Mouse (Mus musculus): Measurements from ENCODE around the gene Dapk2. TPM values are rescaled to one million over a fixed set of nuclear protein-coding genes. Genes with fewer than 3 reads are reported as not detected.

The Dapk2 gene
- polyA plus RNA-seq, 1 experiment from 2014 or later: 5.9 TPM

- TF ChIP-seq CTCF (IDR thresholded peaks at IDR 0.05; ENCODE audit: low read depth): no peak
- H3K27ac ChIP-seq (ENCODE audit: low read depth): no peak overlapping the region
- no peak overlapping the region for H3K4me3 ChIP-seq (ENCODE audit: low read depth, low read length)
- H3K36me3 ChIP-seq (ENCODE audit: insufficient read depth): no peaks in the 10 kb centered on the region
- H3K27me3 ChIP-seq (ENCODE audit: insufficient read depth, low read length): no peaks in the 10 kb centered on the region
- no peak overlapping the region for H3K4me2 ChIP-seq
- H3K9me3 ChIP-seq (ENCODE audit: low read depth, low read length): no peaks in the 10 kb centered on the region
- WGBS: 79% methylated on average over 2 of the region's 2 CpGs
- ATAC-seq (ENCODE audit: insufficient read depth) (no peak), DNase-seq (no peak)
- no peak overlapping the region for H3K9ac ChIP-seq
- peaks cover 24% of the 10 kb centered on the region for H3K4me1 ChIP-seq (ENCODE audit: insufficient read depth)
Observed at GRCm38 (mm10) chr9:66212088-66212487, 54.1 kb downstream of the Dapk2 start.

DNA sequence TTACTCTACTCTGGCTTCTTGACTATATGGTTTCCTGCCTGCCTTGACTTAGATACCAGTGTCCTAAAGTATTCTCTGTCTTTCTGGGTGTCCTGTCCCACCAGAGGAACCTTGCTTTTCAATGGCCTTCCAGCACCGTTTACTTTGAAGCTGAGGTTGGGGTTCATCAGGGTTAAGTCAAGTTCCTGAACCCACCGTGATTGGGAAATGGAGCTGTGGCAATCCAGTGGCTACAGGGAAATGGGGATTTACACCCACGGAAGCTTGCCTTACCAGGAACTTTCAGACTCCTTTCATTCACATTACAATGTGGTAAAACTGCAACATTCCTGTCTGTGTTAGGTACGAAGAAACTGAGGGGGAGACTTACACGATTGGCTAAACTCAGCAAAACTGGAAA, 54.8 kb downstream of the Dapk2 start:
- Histone ChIP-seq H3K9me3 (ENCODE audit: low read depth, low read length) (no peaks in the 10 kb centered on the region), H3K4me1 (ENCODE audit: insufficient read depth) (peaks cover 24% of the 10 kb centered on the region), H3K9ac (no peak overlapping the region), H3K36me3 (ENCODE audit: insufficient read depth) (no peaks in the 10 kb centered on the region), H3K27ac (ENCODE audit: low read depth) (peak overlapping the region; percentile 67), H3K4me2 (no peak overlapping the region), H3K4me3 (ENCODE audit: low read depth, low read length) (no peak overlapping the region), H3K27me3 (ENCODE audit: insufficient read depth, low read length) (no peaks in the 10 kb centered on the region)
- no peak for ATAC-seq (ENCODE audit: insufficient read depth)
- WGBS: 54% methylated on average over 5 of the region's 5 CpGs
- no peak for TF ChIP-seq CTCF (IDR thresholded peaks at IDR 0.05; ENCODE audit: low read depth)
- DNase-seq: no peak

DNA sequence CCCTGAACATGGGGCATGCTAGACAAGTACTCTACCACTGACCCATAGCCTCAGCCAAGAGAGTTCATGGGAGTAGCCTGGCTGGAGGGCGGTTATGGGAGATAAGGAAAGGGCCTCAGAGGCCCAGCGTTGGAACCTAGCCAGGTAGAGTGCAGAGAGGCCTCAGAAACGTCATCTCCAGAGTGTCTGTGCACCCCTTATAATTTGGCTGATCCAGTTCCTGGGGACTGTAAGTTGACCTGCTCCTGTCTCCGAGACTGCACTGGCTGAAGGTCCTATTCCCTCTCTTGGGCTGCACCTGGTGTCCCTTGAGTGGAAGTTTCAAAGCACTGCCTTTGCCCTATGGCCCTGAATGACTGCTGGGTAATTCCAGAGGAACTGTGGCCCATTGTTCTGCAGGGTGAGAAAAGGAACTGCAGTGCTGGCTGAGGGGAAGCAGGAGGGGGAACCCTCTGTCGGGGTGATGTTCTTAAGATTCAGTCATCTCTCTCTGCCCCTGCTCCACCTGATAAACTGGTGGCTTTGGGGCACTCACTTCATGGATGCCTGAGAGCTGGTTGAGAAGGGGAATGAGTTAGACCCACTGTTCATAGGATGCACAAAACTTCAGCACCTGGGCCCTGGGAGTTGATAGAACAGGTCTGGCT, 55.5 kb downstream of the Dapk2 start:
- ATAC-seq (ENCODE audit: insufficient read depth): peak; percentile 56
- WGBS: 17% methylated on average over 5 of the region's 5 CpGs
- peaks cover 28% of the 10 kb centered on the region for H3K4me1 ChIP-seq (ENCODE audit: insufficient read depth)

DNA sequence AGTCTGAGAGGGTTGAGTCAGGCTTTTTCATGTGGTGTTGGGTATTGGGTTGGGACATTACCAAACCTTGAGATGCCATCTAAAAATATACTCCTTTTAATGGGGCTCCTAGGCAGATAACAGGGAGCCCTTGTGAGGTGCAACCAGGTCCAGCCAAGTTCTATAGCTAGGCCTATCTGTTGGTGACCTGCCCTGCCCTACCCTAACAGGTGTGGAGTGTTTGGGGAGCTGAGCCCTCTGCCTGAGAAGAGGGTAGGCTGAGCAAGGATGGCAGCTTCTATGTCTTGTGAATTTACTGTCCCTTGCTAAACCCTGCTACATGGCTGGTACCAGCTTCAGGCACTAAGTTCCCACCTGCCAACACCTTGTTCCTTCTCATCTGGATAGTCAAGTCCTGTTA, 57.5 kb downstream of the Dapk2 start:
- Histone ChIP-seq H3K27me3 (ENCODE audit: insufficient read depth, low read length) (no peaks in the 10 kb centered on the region), H3K4me3 (ENCODE audit: low read depth, low read length) (no peak overlapping the region), H3K4me2 (no peak overlapping the region), H3K9me3 (ENCODE audit: low read depth, low read length) (no peaks in the 10 kb centered on the region), H3K36me3 (ENCODE audit: insufficient read depth) (no peaks in the 10 kb centered on the region), H3K9ac (no peak overlapping the region), H3K4me1 (ENCODE audit: insufficient read depth) (peaks cover 28% of the 10 kb centered on the region), H3K27ac (ENCODE audit: low read depth) (no peak overlapping the region)
- ATAC-seq (ENCODE audit: insufficient read depth) (no peak), DNase-seq (no peak)
- no peak for TF ChIP-seq CTCF (IDR thresholded peaks at IDR 0.05; ENCODE audit: low read depth)

More for the DNA sequence above, 55.5 kb downstream of the Dapk2 start:
- 0 out of 2 replicates have a peak, but pooled peaks have one; percentile 9 for TF ChIP-seq CTCF (IDR thresholded peaks at IDR 0.05; ENCODE audit: low read depth)
- H3K27ac ChIP-seq (ENCODE audit: low read depth): peak overlapping the region; percentile 67
- H3K27me3 ChIP-seq (ENCODE audit: insufficient read depth, low read length): no peaks in the 10 kb centered on the region
- no peaks in the 10 kb centered on the region for H3K36me3 ChIP-seq (ENCODE audit: insufficient read depth)
- DNase-seq: peak; percentile 66
- no peak overlapping the region; the same call in 1 of the 2 replicates for H3K4me2 ChIP-seq
- H3K9me3 ChIP-seq (ENCODE audit: low read depth, low read length): no peaks in the 10 kb centered on the region
- H3K9ac ChIP-seq: peak overlapping the region; percentile 9; the same call in 1 of the 2 replicates
- H3K4me3 ChIP-seq (ENCODE audit: low read depth, low read length): no peak overlapping the region

- DNase-seq (no peak), ATAC-seq (ENCODE audit: insufficient read depth) (no peak)
- Histone ChIP-seq H3K36me3 (ENCODE audit: insufficient read depth) (no peaks in the 10 kb centered on the region), H3K27ac (ENCODE audit: low read depth) (peak overlapping the region; percentile 69), H3K9me3 (ENCODE audit: low read depth, low read length) (no peaks in the 10 kb centered on the region), H3K4me2 (no peak overlapping the region), H3K9ac (no peak overlapping the region), H3K27me3 (ENCODE audit: insufficient read depth, low read length) (no peaks in the 10 kb centered on the region), H3K4me3 (ENCODE audit: low read depth, low read length) (no peak overlapping the region), H3K4me1 (ENCODE audit: insufficient read depth) (peaks cover 17% of the 10 kb centered on the region)
- no peak for TF ChIP-seq CTCF (IDR thresholded peaks at IDR 0.05; ENCODE audit: low read depth)
- 62% methylated on average over 4 of the region's 4 CpGs for WGBS
Observed at GRCm38 (mm10) chr9:66217970-66218369, 59.9 kb downstream of the Dapk2 start.

DNA sequence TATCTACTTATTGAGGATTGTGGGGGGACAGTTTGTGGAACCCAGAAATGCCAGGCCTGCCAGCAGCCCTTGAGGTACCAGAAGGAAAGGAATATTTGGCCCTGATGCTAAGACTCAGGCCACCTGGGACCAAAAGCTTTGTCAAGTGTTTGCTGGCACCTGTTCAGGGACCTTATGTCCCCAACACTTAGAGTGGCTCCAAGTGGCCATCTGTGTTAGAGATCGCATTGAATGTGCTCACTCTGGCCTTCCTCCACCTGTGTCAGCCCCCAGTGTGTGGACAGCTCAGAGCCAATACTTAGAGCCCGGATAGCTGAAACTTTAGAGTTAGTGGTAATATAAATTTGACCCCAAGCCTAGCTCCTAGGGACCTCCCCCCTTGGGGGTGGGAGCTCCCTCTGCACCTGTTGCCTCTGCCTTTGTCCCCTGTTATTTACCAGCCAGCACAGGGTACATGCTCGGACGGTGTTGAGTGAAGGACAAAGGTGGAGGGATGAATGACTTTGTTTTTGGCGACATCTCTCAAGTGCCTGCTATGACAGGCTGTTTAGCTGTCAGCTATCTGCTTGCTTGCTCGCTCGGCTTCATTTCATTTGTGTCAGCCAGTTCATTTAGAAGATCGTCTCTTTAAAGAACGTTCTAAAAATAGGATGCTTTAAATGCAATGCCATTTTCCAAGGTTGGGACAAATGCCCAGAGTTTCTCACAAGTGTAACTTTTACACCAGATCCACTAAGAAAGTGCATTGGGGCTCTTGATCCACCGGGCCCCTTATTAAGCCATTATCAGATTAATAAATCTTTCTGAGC, 61.1 kb downstream of the Dapk2 start:
- no peak for TF ChIP-seq CTCF (IDR thresholded peaks at IDR 0.05; ENCODE audit: low read depth)
- Histone ChIP-seq H3K9me3 (ENCODE audit: low read depth, low read length) (no peaks in the 10 kb centered on the region), H3K27ac (ENCODE audit: low read depth) (peak overlapping the region; percentile 69; the same call in 1 of the 2 replicates), H3K4me3 (ENCODE audit: low read depth, low read length) (no peak overlapping the region), H3K27me3 (ENCODE audit: insufficient read depth, low read length) (no peaks in the 10 kb centered on the region), H3K36me3 (ENCODE audit: insufficient read depth) (no peaks in the 10 kb centered on the region), H3K9ac (no peak overlapping the region), H3K4me1 (ENCODE audit: insufficient read depth) (peaks cover 5% of the 10 kb centered on the region), H3K4me2 (no peak overlapping the region)
- ATAC-seq (ENCODE audit: insufficient read depth) (peak; percentile 66), DNase-seq (peak; percentile 56)
- 41% methylated on average over 10 of the region's 10 CpGs for WGBS

GRCm38 (mm10) chr9:66223872-66224271, 65.8 kb downstream of the Dapk2 start:
- no peak overlapping the region for H3K27ac ChIP-seq (ENCODE audit: low read depth)
- H3K4me1 ChIP-seq (ENCODE audit: insufficient read depth): no peaks in the 10 kb centered on the region
- no peaks in the 10 kb centered on the region for H3K27me3 ChIP-seq (ENCODE audit: insufficient read depth, low read length)
- no peak for DNase-seq
- 80% methylated on average over 2 of the region's 2 CpGs for WGBS
- no peak overlapping the region for H3K9ac ChIP-seq
- H3K4me2 ChIP-seq: no peak overlapping the region
- TF ChIP-seq CTCF (IDR thresholded peaks at IDR 0.05; ENCODE audit: low read depth): no peak
- no peak for ATAC-seq (ENCODE audit: insufficient read depth)
- H3K36me3 ChIP-seq (ENCODE audit: insufficient read depth): no peaks in the 10 kb centered on the region
- H3K9me3 ChIP-seq (ENCODE audit: low read depth, low read length): no peaks in the 10 kb centered on the region
- H3K4me3 ChIP-seq (ENCODE audit: low read depth, low read length): no peak overlapping the region

All from lung, embryonic 14.5 days (tissue).